Mouse (Mus musculus) frontal cortex, postnatal 14 days (tissue): ENCODE data around the gene Skor1.

Source experiments
- DNase-seq, 2 experiments: peaks; one replicate each; pipeline ENCODE4 v3.0.0; 2022; ENCODE audit warnings: low spot score in 2 of 2

Skor1 gene

DNA sequence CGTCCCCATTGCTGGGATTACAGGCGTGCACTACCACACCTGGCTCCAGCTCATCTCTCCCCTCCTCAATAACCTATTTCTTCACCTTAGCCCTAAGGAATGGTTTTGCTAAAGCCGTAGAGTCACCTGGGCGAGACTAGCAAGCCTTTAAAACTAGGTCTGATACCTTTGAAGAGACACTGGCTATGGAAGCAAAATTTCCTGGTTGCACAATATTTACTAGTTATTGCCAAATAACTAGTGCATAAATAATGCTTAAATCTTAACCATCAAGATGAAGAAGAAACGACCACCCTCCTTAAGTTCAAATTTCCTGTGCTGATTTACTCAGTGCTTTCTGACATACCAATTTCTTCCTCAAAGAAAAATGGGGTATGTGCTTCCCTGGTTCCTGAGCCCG lies 15.1 kb downstream of the Skor1 start:
- DNase-seq, result no peak

DNA sequence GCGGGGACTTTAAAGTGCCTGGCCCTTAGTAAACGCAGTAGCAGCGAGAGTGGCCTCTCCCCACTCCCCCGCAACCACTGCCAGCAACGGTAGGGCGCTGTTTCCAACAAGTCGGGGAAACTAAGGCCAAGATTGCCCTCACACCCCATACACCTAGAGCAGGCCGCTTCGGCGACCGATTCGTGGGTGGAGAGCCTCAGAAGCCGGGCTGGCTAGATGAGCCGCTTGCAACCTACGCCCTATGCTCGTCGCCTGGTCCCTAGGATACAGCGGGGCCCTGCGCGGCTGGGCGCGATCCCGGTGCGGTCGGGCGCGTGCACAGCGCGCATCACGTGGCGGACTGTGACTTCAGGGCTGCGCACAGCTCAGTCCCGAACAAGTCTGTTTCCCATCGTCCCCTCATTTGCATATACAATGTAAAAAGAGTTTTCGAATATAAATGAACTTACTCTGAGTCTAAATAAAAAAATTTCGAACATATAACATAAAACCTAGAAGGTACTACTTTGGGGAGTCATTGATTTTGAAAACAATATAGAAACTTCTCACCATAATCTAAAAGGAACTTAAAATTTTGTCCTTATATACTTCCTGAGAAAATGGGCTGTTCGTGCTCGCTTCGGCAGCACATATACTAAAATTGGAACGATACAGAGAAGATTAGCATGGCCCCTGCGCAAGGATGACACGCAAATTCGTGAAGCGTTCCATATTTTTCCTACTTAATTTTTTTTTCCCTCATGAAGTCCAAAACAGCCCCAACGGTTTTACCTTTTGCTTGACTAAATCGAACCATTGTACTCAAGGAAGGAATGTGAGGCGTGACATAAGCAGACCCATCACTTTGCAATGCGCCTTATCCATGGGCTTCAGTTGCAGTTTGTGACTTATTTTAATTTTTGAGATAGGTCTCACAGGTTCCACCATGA lies 15.8 kb downstream of the Skor1 start:
- peak; percentile 92 to 95 for DNase-seq

DNA sequence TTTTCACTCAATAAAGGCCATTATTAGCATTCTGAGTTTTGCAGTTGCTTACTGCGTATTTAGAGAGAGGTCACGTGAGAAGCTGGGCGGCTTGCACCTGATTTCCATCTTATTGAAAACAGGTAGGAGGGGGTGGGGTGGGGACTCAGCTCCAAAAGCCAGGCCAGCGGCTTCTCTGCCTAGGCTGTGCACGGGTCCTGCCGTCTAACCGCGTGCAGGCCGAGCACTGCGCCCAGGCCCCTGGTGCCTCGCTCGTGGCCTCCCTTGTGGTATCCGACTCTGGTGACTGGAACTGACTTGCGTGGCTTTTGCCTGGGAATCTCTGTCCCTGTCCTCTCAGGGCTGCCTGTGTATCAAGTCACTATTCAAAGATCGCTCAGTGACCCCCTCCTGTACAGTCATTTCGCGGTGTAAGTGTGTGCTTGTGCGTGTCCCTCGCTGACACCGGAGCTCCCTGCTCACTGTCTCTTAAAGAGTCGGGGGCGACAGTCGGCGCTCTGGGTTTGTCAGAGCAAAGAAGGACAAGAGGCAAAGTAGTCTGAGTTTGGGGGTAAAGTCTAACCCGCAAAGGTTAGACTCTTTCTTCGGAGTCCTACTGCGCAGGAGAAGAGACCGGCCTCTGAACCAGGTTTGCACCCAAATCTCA lies 16.7 kb downstream of the Skor1 start:
- DNase-seq, result no peak

DNA sequence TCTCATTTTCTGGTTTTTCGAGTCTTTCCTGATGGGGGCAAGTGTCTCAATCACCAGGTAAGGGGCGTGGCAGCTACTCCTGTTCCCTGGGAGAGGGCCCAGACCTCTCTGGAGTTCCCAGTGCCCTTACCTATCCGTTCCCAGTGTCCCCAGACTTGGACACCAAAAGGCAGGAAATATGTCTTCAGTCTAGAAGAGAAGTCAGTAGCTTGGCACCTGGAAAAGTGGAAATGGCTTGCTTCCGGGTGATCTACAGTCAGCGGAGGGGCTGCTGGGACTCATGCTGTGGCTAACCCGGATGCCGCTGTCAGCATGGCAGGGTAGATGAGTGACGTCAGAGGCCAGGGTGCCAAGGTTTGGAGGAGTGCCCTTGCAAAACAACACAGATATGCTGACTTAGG lies 19.1 kb downstream of the Skor1 start:
- no peak for DNase-seq

DNA sequence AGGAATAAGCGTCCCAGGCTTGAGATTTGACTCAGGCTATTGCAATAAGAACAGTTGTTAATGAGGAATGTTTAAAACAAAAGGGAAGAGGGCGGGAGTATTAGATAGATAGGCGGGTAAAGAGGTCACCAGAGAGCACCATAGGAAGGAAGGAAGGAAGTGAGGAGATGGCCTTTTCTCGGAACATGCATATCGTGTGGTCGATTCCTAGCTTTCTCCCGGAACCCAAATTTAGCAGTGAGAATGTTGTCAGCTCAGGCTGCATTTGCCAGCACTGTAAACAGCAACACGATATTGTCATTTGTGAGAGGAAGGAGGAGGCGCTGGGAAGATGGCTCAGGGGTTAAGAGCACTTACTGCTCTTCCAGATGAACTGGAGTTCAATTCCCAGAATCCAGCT lies 24.2 kb downstream of the Skor1 start:
- no peak for DNase-seq

DNA sequence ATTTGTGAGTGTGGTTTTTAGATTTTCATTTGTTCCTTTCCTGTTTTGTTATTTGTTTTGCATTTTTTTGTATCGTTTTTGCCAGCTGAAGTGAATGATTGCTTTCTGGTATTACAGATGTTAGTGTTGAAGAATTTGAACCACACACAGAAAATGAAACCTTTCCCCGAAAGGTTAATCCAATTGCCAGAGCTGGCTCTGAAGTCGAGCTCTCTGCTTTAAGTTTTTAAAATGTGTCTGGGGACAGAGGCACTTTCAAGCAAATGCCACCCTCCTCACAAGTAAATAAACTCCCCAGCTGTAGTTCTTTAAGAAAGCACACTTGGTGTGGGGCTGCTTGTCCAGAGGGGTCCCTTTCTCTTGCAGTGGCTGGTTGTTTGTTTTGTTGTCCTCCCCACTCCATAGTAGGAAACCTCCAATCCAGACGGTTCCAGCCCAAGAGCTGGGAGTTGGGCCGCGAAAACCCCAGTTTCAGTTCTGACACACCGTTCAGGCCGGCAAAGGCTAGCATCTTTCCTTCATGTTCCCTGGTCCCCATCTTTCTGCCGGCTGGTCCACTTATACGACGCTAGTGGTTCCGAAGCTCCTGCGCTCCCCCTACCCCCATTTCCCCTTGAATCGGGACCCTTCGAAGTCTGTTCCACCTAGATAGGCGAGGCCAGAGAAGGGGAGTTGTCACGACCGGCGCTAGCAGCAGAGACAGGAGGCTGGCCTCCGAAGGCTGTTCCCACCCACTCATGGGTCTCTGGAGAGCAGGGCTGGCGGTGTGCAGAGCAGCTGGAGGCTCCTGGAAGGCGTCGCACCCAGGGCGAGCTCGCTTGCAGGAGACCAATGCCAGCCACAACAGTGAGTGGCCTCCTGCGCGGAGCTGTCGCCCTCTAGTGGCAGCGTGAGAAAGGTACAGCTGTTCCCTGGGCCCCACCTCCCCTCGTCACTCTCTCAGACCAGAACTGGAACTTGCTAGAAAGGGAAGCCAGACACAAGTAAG lies 25.0 kb downstream of the Skor1 start:
- DNase-seq, result peak; percentile 77 to 87

DNA sequence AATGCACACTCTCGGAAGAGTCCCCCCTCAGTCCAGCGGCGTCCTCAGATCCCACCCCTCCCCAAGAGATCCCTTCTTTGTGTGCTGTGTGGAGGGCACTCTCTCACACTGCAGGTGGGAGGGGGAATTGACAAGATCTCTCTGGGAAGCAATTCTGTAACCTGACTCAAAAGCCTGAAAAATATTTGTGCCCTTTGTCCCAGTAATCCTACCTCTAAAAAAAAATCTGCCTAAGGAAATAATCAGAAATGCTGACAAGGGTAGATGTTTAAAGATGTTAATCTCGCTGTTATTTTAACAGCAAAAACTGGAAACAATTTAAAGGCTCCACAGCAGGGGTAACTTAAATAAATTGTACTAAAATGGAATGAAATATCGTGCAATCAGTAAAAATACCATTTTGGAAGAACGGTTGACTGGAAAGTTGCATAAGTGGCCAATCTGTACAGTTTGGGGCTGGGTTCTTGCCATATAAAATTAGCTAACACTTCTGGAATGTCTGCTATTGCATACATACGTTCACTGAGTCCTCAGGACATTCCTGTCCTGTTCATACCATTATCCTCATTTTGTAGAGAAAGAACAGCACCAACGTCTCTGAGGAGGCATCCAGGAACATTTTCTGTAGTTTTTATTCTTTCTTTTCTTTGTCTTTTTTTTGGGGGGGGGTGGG lies 26.5 kb downstream of the Skor1 start:
- no peak for DNase-seq

DNA sequence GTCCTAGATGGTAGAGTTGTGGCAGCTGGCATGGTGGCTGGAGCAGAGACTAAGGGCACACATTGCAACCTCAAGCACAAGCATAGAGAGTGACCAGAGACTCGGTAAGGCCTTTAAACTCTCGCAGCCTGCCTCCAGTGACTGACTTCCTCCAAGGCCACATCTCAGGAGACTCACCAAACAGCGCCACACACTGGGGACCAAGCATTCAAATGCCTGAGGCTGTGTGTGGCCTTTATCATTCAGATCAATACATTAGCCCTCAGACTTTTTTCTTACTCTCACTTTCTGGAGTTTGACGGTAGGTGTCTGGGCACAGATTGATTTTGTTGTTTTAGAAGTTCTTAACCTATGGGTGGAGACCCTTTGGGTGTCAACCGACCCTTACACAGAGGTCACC lies 30.4 kb downstream of the Skor1 start:
- no peak for DNase-seq

DNA sequence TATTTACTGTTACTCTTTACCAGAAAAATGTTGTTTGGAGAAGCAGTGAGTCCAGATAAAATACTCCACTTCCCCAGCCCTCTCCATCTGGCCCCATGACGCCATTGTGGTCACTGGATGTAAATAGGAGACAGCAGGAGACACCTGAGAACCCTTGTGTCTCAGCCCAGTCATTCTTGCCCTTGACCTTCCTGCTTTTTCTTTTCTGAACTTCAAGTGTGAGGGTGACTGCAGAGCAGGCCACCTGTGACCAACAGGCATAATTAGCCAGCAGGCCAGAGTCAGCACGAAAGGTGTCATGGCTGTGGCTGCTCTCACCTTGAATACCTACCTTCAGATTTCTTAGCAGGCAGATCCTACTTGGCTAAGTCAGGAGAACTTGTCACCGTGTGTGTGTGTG lies 36.2 kb downstream of the Skor1 start:
- no peak for DNase-seq

DNA sequence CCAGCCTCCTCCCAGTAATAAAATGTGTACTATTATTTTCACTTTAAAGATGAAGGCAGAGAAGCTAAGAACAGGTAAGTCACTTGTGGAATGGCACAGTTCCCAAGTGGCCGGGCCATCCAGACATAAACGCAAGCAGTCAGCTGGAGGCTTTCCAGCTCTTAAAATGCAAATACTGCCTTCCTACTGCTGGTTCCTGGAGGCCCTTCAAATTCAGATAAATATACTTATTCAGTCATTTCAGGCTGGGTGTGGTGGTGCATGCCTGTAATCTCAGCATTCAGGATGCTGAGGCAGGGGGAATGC lies 39.0 kb downstream of the Skor1 start:
- no peak for DNase-seq

DNA sequence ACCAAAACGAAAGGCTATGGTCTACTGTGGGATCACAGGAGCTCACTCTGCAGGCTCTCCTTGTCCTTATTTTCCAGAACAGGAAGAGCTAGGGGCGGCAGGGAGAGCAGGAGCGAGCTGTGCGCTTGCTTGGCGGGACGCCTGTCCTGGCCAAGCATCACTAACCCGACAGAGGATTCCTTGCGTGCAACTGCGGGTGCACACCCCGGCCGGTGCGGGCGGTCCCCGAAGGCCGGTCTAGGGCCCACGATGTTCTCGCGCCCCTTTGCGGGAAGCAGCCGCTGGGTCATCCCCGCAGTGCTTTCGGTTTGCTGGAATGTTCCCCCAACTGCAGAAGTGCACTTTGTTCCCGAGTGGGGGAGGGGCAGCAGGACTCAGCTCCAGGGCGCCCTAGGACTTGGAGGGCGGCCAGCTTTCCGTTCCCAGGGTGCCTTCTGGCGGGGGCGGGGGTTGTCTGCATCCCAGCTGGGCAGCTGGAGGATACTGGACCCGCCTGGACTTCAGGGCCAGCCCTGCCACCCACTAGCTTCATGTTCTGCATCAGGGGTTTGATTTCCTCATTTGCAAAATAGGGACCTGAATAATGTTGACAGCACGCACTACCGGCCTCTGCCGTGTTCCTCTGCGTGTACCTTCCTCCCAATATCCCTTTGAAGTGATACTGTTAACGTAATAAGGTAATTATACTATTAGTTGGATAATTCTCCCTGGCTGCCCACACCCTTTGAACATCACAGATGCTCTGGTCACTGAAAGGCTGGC lies 39.6 kb downstream of the Skor1 start:
- DNase-seq, result peak; percentile 84 to 85

DNA sequence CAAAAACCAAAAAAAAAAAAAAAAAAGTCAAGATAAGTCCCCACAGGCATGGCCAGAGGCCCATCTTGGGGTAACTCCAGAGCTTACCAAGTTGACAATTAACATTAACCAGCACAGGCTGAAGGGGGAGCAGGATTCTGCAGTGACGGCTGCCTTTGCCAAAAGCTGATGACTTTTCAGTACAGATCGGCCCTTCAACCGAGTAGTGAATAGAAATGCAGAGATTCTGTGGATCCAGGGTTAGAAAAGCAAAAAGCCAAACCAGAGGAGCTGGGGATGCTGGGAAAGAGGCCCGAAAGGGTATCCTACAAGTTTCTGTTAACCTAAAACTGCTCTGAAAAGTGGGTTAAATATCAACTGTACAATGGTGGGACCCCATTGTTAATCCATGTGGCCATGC lies 40.2 kb downstream of the Skor1 start:
- no peak for DNase-seq

DNA sequence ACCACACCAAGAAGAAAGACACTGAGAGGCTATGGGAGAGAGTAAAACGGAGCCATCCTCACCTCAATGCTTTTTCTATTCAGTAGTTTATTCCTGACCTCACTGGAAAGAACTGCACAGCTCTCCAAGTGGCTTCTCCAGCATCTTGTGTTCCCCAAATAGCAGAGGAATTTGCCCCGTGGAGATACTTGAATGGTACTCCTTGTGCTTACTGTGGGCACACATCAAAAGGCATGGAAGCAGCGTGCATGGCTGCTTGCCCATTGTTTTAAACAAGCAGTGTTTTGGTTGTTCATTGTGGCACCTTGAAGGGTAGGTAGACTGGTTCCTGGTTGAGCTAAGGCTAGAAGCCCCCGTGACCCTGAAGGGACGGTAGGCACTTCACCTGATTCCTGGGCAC lies 48.1 kb downstream of the Skor1 start:
- no peak for DNase-seq

DNA sequence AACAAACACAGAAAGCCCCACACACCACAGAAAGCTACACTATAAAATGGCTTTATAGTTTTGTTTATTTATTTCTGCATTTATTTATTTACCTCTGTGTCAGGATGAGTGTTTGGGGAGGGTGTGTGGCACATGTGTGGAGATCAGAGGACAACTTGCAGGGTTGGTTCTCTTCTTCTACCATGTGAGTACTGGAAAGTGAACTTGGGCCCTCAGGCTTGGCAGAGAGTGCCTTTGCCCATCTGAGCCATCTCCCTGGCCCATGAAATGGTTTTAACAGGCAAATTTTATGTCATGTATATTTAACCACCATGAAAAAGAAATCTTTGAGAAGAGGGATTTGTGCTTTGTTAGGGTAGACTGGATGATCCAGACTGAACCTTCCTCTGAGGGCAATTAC lies 48.9 kb downstream of the Skor1 start:
- DNase-seq, result no peak

DNA sequence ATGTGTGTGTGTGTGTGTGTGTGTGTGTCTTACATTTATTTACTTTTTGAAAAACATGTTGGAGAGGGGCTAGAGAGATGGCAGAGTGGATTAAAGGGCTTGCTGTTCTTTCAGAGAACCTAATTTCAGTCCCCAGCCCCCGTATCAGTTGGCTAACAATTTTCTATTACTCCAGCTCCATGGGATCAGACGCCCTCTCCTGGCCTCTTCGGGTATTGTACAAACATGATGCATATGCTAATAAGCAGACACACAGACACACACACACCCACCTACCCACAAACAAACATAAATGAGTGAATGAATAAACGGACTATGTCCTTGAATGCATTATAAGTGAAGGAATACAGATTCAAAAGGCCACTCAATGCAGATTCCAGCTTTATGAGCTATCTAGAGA lies 49.4 kb downstream of the Skor1 start:
- no peak for DNase-seq

DNA sequence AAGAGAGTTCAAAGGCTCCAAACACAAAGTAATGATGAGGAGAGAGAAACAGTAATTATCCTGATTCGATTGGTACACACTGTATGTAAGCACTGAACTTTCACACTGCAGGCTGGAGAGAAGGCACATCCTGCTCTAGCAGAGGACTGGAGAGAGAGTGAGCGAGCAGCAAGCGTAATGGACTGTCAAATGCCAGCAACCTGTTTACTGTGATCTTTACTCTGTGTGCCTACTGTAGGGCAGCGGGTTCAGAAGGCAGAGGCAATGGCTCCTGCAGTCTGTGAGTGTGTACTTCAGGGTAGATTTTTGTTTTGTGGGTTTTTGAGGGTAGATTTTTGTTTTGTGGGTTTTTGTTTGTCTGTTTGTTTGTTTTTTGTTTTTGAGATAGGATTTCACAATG lies 49.9 kb downstream of the Skor1 start:
- DNase-seq, result no peak

DNA sequence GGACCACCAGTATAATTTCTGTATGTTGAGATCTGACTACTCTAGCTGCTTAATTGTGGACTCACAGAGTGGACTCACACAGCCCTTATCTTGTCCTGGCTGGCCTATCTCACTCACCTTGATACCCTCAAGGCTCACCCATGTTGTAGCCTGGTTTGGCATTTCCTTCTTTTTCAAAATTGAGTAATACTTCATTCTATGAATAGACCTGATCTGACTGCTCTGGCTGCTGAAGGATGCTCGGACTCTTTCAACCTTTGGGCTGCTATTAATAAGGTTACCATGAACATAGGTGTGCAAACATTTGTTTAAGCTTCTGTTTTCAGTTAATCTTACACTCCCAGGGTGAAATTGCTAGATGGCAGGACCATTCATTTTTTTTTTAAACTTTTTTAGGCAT lies 51.6 kb downstream of the Skor1 start:
- no peak for DNase-seq

DNA sequence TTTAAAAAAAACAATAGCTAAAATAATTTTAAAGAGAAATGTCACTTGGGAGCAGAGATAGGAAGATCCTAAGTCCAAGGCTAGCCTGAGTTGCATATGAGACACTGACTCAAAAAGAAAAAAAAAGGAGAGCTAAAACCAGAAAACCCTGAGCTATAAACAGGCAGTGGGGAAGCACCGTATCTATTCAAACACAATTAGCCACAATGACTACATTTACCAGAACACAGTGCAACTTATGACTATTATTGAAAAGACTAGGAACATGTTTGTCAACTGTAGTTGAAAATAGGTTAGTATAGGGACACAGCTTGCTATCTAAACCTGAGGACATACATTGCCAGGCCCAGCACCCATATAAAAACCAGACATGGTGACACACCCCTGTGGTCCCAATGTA lies 54.7 kb downstream of the Skor1 start:
- DNase-seq, result no peak

DNA sequence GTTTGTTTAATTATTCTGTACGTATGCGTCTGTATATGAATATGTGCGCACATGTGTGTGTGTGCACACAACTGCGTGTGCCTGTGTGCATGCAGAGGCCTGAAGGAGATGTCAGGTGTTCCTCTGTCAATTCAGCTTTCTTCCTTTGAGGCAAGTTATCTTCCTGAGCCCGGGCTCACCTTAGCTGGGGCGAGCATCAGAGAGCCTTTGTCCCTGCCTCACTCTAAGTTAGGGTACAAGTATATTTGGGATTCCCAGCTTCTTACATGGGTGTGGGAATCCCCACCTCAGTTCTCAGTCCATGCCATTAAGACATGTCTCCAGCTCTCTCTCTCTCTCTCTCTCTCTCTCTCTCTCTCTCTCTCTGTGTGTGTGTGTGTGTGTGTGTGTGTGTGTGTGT lies 56.2 kb downstream of the Skor1 start:
- DNase-seq, result no peak

DNA sequence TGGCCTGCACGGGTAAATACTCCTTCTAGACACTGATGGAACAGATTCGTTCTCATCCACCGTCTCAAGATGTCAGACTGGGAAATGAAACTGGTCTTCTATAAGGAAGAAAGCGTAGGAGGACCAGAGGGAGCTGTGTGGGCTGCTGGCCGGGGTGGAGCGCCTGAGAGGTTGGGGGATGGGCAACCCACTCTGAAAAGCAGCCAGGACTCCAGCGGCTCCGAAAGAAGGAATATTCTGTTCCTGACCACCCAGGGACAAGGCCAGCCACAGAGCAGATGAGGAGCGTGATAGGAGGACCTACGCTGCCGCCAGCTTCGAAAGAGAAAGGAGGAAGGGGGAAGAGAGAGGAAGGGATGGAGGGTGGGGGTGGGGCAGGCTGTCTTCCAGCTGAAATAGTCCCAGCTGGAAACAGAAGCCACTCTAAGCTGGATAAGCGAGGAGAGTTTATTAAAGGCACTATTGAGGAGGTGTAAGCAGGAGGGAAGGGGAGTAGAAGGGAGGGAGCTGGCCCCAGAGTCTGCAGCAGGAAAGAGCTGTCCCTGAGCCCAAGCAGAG lies 56.7 kb downstream of the Skor1 start:
- peak; percentile 72 to 78 for DNase-seq
